Mouse (Mus musculus) adrenal gland, adult (tissue): ENCODE measurements around the gene Nqo1.
A peak's percentile ranks its signal among the peaks of the same experiment; 100 is the strongest.

Experiments used
- DNase-seq, 2 experiments: peaks; one replicate each; pipeline ENCODE4 v3.0.0; 2022 to 2023; ENCODE audit warnings: low spot score in 1 of 2; ENCODE audit not compliant: inconsistent age in 2 of 2

Gene Nqo1

DNA sequence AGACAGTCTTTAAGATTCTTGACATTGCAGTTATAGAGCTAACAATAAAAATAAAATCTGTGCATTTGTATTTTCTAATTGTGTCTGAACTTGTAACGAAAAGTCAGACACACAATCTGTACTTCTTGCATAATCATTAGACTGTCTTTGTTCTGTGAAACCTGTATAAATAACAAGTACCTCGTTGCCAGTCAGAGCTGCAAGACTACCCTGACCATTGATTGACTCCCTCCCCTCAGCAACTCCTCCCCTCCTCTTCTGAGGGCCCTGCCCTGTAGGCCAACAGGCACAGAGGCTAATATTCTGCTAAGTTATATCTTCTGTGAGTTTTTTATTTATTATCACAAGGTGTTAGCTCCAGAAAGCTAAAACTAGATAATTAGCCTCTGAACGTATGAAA lies 2.9 kb upstream of the Nqo1 start:
- DNase-seq = no peak

DNA sequence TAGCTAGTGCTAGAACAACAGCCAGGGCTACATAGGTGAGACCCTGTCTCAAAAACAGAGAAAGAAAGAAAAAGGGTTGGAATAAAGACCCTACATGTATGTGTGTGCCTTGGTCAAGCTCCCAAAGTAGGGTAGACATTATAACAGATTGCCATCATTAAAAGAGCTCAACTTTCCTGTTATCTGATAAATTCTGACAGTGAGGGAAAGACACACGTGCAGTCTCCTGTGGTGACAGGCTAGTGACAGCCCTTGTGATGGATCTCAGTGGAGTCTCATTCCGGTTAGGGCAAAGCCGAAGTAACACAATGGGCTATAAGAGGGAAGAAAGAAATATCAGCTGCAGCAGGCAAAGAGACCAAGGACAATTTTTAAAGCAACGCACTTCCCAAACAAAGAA lies 1.1 kb upstream of the Nqo1 start:
- DNase-seq = no peak

GRCm38 (mm10) chr8:107401866-107402265 lies 1.1 kb downstream of the Nqo1 start:
- no peak for DNase-seq

GRCm38 (mm10) chr8:107399495-107399894 lies 3.5 kb downstream of the Nqo1 start:
- no peak for DNase-seq

DNA sequence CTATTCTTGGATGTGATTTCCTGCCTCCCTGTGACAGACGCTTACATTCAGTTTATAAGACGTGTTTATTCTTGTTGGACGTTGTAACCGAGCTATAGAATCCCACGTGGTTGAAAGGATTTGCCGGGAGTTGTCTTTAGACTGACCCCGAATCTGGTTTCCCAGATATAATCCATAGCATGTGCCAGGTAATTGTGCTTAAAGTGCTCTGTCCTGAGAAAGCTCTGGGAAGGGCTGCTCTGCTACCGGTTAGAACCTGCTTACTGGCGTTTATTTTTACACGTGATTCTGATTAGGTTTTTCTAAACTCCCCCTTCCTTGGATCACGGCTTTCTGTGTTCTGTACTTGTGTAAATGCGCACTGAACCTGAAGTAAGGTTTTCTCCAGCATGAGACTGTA lies 5.3 kb downstream of the Nqo1 start:
- DNase-seq = no peak

DNA sequence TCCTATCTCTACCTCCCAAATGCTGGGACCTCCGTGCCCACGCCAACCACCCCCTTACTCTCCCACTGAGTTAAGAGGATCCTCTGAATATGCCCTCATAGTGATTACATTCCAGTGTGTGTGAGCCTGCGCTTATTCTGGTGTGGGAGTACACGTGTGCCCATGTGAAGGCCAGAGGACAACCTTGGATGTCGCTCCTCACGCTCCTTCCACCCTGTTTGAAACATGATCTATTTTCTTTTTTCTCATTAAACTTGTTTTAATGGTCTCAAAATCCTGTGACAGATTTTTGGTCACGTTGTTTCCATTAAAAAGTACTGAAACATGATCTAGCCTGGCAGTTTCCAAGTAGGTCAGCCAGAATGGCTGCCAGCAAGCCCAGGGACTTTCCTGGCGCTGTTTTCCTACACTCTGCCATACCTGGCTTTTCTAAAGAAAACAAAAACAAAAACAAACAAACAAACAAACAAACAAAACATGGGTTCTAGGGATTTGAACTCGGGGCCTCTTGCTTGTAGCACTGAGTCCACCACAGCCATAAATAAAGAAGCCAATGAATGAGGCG lies 6.8 kb downstream of the Nqo1 start:
- DNase-seq = peak; percentile 50 to 72

DNA sequence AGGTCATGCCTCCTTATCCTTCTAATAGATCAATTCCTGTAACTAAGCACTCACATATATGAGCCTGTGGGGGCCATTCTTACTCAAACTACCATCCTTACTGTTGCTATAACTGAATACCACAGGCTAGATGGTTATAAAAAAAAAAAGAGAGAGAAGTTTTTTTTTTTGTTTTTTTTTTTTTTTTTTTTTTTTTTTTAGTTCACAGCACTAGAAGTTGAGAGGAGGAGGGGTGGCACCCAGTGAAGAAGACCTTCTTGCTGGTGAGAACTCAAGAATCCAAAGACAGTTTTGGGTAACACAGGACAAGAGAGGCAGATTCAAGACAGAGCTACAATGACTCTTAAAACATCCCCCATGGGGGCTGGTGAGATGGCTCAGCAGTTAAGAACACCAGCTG lies 7.6 kb downstream of the Nqo1 start:
- DNase-seq = no peak

- DNase-seq = no peak
Measured at GRCm38 (mm10) chr8:107391136-107391516, 11.9 kb downstream of the Nqo1 start.

DNA sequence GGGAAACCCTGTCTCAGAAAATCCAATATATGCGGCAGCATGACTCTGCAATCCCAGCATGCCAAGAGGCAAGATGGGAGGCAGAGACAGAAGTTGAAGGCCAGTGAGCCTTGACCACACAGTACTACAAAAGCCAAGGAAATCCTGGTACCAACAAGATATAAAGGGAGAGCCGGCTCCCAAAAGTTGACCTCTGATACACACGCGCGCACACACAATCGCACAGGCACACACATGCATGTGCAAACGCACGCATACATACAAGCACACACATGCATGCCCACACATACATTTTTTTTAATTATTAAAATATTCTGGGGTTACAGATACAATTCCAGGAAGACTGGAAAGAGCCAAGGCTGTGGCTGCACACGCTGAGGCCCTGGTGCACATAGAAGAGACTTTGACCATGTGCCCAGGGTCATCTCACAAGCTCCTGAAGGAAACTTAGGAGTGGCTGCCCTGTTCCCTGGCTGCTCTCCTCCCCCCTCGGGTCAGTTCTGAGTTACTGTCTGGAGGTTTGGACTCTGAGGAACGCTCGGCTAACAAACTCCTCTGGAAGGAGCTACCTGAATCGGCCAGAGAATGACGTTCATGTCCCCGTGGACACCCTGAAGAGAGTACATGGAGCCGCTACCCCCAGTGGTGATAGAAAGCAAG lies 12.4 kb downstream of the Nqo1 start:
- peak in 1 of 2 experiments; percentile 69 for DNase-seq

DNA sequence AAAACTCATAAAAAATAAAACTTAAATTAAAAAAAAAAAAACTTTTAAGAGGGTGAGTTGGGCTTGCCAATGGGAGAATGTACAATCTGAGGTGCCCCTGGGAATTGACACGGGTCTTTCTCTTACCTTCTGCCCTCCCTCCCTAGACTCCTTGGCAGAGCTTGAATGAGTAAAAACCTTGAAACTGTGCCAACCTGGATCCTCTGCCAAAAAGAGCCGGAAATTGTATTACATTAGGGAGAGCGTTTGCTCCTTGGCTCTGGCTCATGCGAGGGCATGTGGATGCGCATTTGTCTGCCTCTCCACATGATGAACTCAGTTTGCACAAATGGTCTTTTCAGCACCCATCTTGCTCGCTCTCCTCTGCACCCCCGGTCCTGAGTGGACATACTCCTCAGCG lies 13.4 kb downstream of the Nqo1 start:
- DNase-seq = peak; percentile 91 to 98

- DNase-seq = peak; percentile 55 to 81
Measured at GRCm38 (mm10) chr8:107387861-107388260, 15.1 kb downstream of the Nqo1 start.

- DNase-seq = peak in 1 of 2 experiments; percentile 73
Measured at GRCm38 (mm10) chr8:107386642-107387041, 16.4 kb downstream of the Nqo1 start.

DNA sequence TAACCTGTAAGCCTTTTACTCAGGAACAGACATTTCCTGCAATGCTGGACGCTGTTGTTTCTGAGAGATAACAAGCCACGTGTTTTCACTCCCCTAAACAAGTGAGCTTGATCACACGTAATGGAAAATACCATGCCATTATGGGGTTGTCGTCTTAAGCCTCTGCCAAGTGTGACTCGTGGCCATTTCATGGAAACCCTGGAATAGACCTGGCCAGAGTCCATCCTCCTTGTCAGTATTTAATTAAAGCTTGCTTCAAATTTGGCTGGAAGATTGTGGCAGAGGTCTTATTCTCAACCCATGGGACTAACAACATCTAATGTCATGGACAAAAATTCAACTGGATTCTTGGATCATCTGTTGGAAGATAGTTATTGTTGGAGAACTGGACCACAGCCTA lies 16.8 kb downstream of the Nqo1 start:
- peak in 1 of 2 experiments; percentile 86 for DNase-seq

GRCm38 (mm10) chr8:107385063-107385462 lies 17.9 kb downstream of the Nqo1 start:
- peak in 1 of 2 experiments; percentile 66 for DNase-seq

DNA sequence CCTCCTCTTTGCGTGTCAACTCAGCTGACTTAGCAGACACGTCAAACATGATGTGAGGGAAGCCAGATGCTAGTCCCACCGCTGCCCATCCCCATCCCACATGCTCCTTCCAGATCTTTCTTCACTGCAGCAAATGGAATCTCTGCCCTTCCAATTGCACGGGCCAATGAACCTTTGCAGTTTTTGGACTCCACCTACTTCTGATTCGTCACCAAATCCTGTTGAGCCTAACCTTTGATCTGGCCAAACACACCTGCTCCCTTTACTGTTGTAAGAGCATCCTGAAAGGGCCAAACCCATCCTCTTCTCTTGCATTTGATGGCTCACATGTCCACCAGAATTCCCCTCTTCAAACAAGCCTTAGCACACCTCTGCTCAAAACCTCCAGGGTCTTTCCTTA lies 18.4 kb downstream of the Nqo1 start:
- no peak for DNase-seq

DNA sequence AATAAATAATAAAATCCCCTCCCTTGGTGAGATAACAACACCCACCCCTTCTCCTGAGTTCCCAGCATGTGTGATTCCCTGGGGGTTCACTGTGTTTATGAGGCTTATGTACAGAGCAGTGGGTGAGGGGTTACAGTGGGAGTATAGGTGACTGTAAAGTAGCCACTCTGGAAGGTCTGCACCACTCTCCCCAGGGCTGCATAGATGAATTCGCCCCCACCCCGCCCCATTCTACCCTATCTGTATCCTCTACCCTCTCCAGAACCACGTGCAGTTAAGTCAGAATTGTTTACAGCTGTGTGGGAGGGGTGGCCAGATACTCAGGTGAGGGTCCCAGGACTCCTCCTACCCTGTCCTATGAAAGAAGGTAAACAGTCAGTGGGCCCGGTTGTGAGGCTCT lies 20.1 kb downstream of the Nqo1 start:
- no peak for DNase-seq

GRCm38 (mm10) chr8:107381666-107382065 lies 21.3 kb downstream of the Nqo1 start:
- DNase-seq = no peak

DNA sequence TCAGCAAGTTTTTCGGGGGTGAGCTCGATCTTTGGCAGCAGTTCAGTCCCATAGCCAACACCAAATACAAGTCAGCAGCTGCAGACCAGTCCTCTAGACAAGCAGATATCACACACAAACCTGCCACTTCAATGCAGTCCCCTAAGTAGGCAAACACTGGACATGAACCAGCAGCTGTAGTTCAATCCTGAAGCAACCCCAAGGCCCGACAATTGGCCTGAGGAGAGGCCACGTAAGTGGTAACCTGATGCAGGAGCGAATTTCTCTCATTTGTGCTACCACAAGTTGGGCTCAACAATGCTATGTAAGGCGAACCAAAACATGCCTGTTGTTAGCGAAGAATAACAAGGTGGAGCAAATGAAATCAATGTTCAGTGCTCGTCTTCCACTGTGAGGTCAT lies 22.3 kb downstream of the Nqo1 start:
- DNase-seq = peak in 1 of 2 experiments; percentile 22

DNA sequence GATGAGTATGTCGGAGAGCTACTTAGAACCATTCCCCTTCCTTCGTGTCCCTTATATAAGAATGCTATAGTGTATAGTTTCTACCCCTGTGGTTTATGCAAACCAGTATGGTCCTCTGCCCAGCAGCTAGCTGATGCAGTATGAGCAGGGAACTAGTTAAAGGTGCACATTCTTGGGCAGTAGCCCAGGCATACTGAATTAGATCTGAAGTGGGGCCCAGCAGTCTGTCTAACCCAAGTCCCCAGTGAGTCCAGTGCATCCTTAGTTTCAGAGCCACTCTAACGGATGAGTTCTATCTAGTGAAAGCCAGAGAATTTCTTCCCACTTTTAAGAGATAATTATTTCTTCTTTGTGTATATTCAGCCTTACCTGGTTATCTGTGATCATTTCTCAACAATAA lies 25.7 kb downstream of the Nqo1 start:
- DNase-seq = no peak

GRCm38 (mm10) chr8:107370311-107370710 lies 32.7 kb downstream of the Nqo1 start:
- peak; percentile 54 to 82 for DNase-seq
